Mouse (Mus musculus) lung, postnatal 0 days (tissue): ENCODE results near the gene Fuom.

Experiments
- CTCF ChIP-seq: IDR thresholded peaks from 2 replicates; pipeline ENCODE4 v1.5.1; 2016; ENCODE audit warnings: antibody characterized with exemption, mild to moderate bottlenecking
- EP300 ChIP-seq: IDR thresholded peaks from 2 replicates; pipeline ENCODE4 v1.6.1; 2016; ENCODE audit warnings: antibody characterized with exemption, mild to moderate bottlenecking, control low read depth

- TF ChIP-seq EP300 (no peak; the same call in 1 of the 2 replicates), CTCF (no peak)
Observed at GRCm38 (mm10) chr7:140116329-140117054, 14.3 kb upstream of the Fuom start, which contains the start of gene Echs1.
